Mouse (Mus musculus): ENCODE results near the gene Met. TPM values are rescaled to one million over a fixed set of nuclear protein-coding genes. Genes with fewer than 3 reads are reported as not detected.
A peak's percentile ranks its signal among the peaks of the same experiment; 100 is the strongest.

Gene Met
- polyA plus RNA-seq, 1 experiment from 2014 or later = 12.3 TPM

- Histone ChIP-seq H3K9me3 (ENCODE audit: control insufficient read depth, low read length) (no peaks in the 10 kb centered on the region), H3K9ac (ENCODE audit: low read length) (no peak overlapping the region), H3K27me3 (ENCODE audit: control insufficient read depth, insufficient read depth, low read length) (no peaks in the 10 kb centered on the region), H3K4me1 (ENCODE audit: control insufficient read depth, insufficient read depth, low read length) (no peaks in the 10 kb centered on the region), H3K27ac (replicated peaks; ENCODE audit: low read depth, low read length) (no peak overlapping the region), H3K4me3 (ENCODE audit: low read depth, low read length) (no peak overlapping the region), H3K4me2 (ENCODE audit: low read depth, severe bottlenecking) (no peak overlapping the region), H3K36me3 (ENCODE audit: control insufficient read depth, insufficient read depth, low read length) (no peaks in the 10 kb centered on the region)
- ATAC-seq (ENCODE audit: insufficient number of reproducible peaks, low FRiP score, low TSS enrichment, low read depth) = no peak
- WGBS = 65% methylated on average over 2 of the region's 2 CpGs
- DNase-seq (ENCODE audit: low spot score) = no peak
These were observed 97.7 kb downstream of the Met start for GRCm38 (mm10) chr6:17561347-17561746.

- Histone ChIP-seq H3K4me3 (ENCODE audit: low read depth, low read length) (no peak overlapping the region), H3K27me3 (ENCODE audit: control insufficient read depth, insufficient read depth, low read length) (no peaks in the 10 kb centered on the region), H3K27ac (replicated peaks; ENCODE audit: low read depth, low read length) (no peak overlapping the region), H3K4me1 (ENCODE audit: control insufficient read depth, insufficient read depth, low read length) (no peaks in the 10 kb centered on the region), H3K4me2 (ENCODE audit: low read depth, severe bottlenecking) (no peak overlapping the region), H3K9me3 (ENCODE audit: control insufficient read depth, low read length) (no peaks in the 10 kb centered on the region), H3K36me3 (ENCODE audit: control insufficient read depth, insufficient read depth, low read length) (no peaks in the 10 kb centered on the region), H3K9ac (ENCODE audit: low read length) (no peak overlapping the region)
- 70% methylated on average over 3 of the region's 3 CpGs for WGBS
- ATAC-seq (ENCODE audit: insufficient number of reproducible peaks, low FRiP score, low TSS enrichment, low read depth) = no peak
- DNase-seq (ENCODE audit: low spot score) = no peak
These were observed 98.3 kb downstream of the Met start for GRCm38 (mm10) chr6:17561886-17562285.

- WGBS = 17% methylated on average over 10 of the region's 10 CpGs
- no peaks in the 10 kb centered on the region for H3K9me3 ChIP-seq (ENCODE audit: control insufficient read depth, low read length)
- DNase-seq (ENCODE audit: low spot score) (peak; percentile 30), ATAC-seq (ENCODE audit: insufficient number of reproducible peaks, low FRiP score, low TSS enrichment, low read depth) (no peak)
- no peaks in the 10 kb centered on the region for H3K36me3 ChIP-seq (ENCODE audit: control insufficient read depth, insufficient read depth, low read length)
- no peak overlapping the region for H3K9ac ChIP-seq (ENCODE audit: low read length)
- no peaks in the 10 kb centered on the region for H3K4me1 ChIP-seq (ENCODE audit: control insufficient read depth, insufficient read depth, low read length)
- no peak overlapping the region for H3K27ac ChIP-seq (replicated peaks; ENCODE audit: low read depth, low read length)
- H3K4me2 ChIP-seq (ENCODE audit: low read depth, severe bottlenecking) = no peak overlapping the region
- no peak overlapping the region for H3K4me3 ChIP-seq (ENCODE audit: low read depth, low read length)
- no peaks in the 10 kb centered on the region for H3K27me3 ChIP-seq (ENCODE audit: control insufficient read depth, insufficient read depth, low read length)
These were observed 99.0 kb downstream of the Met start for GRCm38 (mm10) chr6:17562472-17563088.

- Histone ChIP-seq H3K36me3 (ENCODE audit: control insufficient read depth, insufficient read depth, low read length) (no peaks in the 10 kb centered on the region), H3K4me3 (ENCODE audit: low read depth, low read length) (no peak overlapping the region), H3K27ac (replicated peaks; ENCODE audit: low read depth, low read length) (no peak overlapping the region), H3K4me2 (ENCODE audit: low read depth, severe bottlenecking) (no peak overlapping the region), H3K9ac (ENCODE audit: low read length) (no peak overlapping the region), H3K4me1 (ENCODE audit: control insufficient read depth, insufficient read depth, low read length) (no peaks in the 10 kb centered on the region), H3K9me3 (ENCODE audit: control insufficient read depth, low read length) (no peaks in the 10 kb centered on the region), H3K27me3 (ENCODE audit: control insufficient read depth, insufficient read depth, low read length) (no peaks in the 10 kb centered on the region)
- no peak for DNase-seq (ENCODE audit: low spot score)
- ATAC-seq (ENCODE audit: insufficient number of reproducible peaks, low FRiP score, low TSS enrichment, low read depth) = no peak
- 83% methylated on average over 11 of the region's 11 CpGs for WGBS
These were observed 105.2 kb downstream of the Met start for GRCm38 (mm10) chr6:17568702-17569352.

GRCm38 (mm10) chr6:17573227-17573626 lies 109.6 kb downstream of the Met start:
- Histone ChIP-seq H3K9me3 (ENCODE audit: control insufficient read depth, low read length) (peaks cover 2% of the 10 kb centered on the region; the same call in 1 of the 2 replicates), H3K9ac (ENCODE audit: low read length) (no peak overlapping the region), H3K36me3 (ENCODE audit: control insufficient read depth, insufficient read depth, low read length) (no peaks in the 10 kb centered on the region), H3K4me1 (ENCODE audit: control insufficient read depth, insufficient read depth, low read length) (no peaks in the 10 kb centered on the region), H3K4me3 (ENCODE audit: low read depth, low read length) (no peak overlapping the region), H3K4me2 (ENCODE audit: low read depth, severe bottlenecking) (no peak overlapping the region), H3K27ac (replicated peaks; ENCODE audit: low read depth, low read length) (no peak overlapping the region), H3K27me3 (ENCODE audit: control insufficient read depth, insufficient read depth, low read length) (no peaks in the 10 kb centered on the region)
- DNase-seq (ENCODE audit: low spot score) = no peak
- WGBS = 85% methylated on average over 5 of the region's 5 CpGs
- no peak for ATAC-seq (ENCODE audit: insufficient number of reproducible peaks, low FRiP score, low TSS enrichment, low read depth)

GRCm38 (mm10) chr6:17573732-17574131 lies 110.1 kb downstream of the Met start:
- 88% methylated on average over 2 of the region's 2 CpGs for WGBS
- H3K4me1 ChIP-seq (ENCODE audit: control insufficient read depth, insufficient read depth, low read length) = no peaks in the 10 kb centered on the region
- no peaks in the 10 kb centered on the region for H3K27me3 ChIP-seq (ENCODE audit: control insufficient read depth, insufficient read depth, low read length)
- no peak for DNase-seq (ENCODE audit: low spot score)
- no peak for ATAC-seq (ENCODE audit: insufficient number of reproducible peaks, low FRiP score, low TSS enrichment, low read depth)
- no peak overlapping the region for H3K27ac ChIP-seq (replicated peaks; ENCODE audit: low read depth, low read length)
- H3K9me3 ChIP-seq (ENCODE audit: control insufficient read depth, low read length) = peaks cover 2% of the 10 kb centered on the region; the same call in 1 of the 2 replicates
- no peaks in the 10 kb centered on the region for H3K36me3 ChIP-seq (ENCODE audit: control insufficient read depth, insufficient read depth, low read length)
- no peak overlapping the region for H3K9ac ChIP-seq (ENCODE audit: low read length)
- no peak overlapping the region for H3K4me3 ChIP-seq (ENCODE audit: low read depth, low read length)
- H3K4me2 ChIP-seq (ENCODE audit: low read depth, severe bottlenecking) = no peak overlapping the region

GRCm38 (mm10) chr6:17578092-17578760 lies 114.6 kb downstream of the Met start:
- Histone ChIP-seq H3K4me1 (ENCODE audit: control insufficient read depth, insufficient read depth, low read length) (no peaks in the 10 kb centered on the region), H3K4me2 (ENCODE audit: low read depth, severe bottlenecking) (no peak overlapping the region), H3K9ac (ENCODE audit: low read length) (no peak overlapping the region), H3K27ac (replicated peaks; ENCODE audit: low read depth, low read length) (no peak overlapping the region), H3K9me3 (ENCODE audit: control insufficient read depth, low read length) (peaks cover 2% of the 10 kb centered on the region; the same call in 1 of the 2 replicates), H3K27me3 (ENCODE audit: control insufficient read depth, insufficient read depth, low read length) (no peaks in the 10 kb centered on the region), H3K4me3 (ENCODE audit: low read depth, low read length) (no peak overlapping the region), H3K36me3 (ENCODE audit: control insufficient read depth, insufficient read depth, low read length) (no peaks in the 10 kb centered on the region)
- ATAC-seq (ENCODE audit: insufficient number of reproducible peaks, low FRiP score, low TSS enrichment, low read depth) (no peak), DNase-seq (ENCODE audit: low spot score) (no peak)
- 53% methylated on average over 3 of the region's 3 CpGs for WGBS

GRCm38 (mm10) chr6:17580349-17580748 lies 116.7 kb downstream of the Met start:
- Histone ChIP-seq H3K9me3 (ENCODE audit: control insufficient read depth, low read length) (no peaks in the 10 kb centered on the region; the same call in 1 of the 2 replicates), H3K36me3 (ENCODE audit: control insufficient read depth, insufficient read depth, low read length) (no peaks in the 10 kb centered on the region), H3K4me1 (ENCODE audit: control insufficient read depth, insufficient read depth, low read length) (no peaks in the 10 kb centered on the region), H3K27ac (replicated peaks; ENCODE audit: low read depth, low read length) (no peak overlapping the region), H3K4me3 (ENCODE audit: low read depth, low read length) (no peak overlapping the region), H3K27me3 (ENCODE audit: control insufficient read depth, insufficient read depth, low read length) (no peaks in the 10 kb centered on the region), H3K4me2 (ENCODE audit: low read depth, severe bottlenecking) (no peak overlapping the region), H3K9ac (ENCODE audit: low read length) (no peak overlapping the region)
- 97% methylated on average over 3 of the region's 3 CpGs for whole genome bisulfite sequencing
- DNase-seq (ENCODE audit: low spot score) (no peak), ATAC-seq (ENCODE audit: insufficient number of reproducible peaks, low FRiP score, low TSS enrichment, low read depth) (no peak)
